Mouse (Mus musculus) liver, postnatal 0 days (tissue): ENCODE measurements at regions not wholly inside any gene's neighbourhood (a gene's known extent, or its start where the extent isn't known, plus 50 kb on each side); places are given as distances from the start of the nearest gene placed in this dataset.
"Not testable (repeated sequence)": the region's sequence is repeated elsewhere in the genome, so short reads cannot be mapped to it uniquely, and the experiment has no call there.

Experiments
- ATAC-seq: fragments of 200-750 bp; cut with Nextera tagmentation; 2 replicates; pipeline ENCODE4 v1.8.0; 2017; ENCODE audit warnings: mild to moderate bottlenecking, moderate library complexity
- DNase-seq: peaks from one replicate; pipeline ENCODE4 v3.0.0-alpha.2; 2016
- H3K27ac ChIP-seq: fragments of 300-500 bp; sonication (generic); 2 replicates; pipeline ENCODE4 v1.5.1; 2014; ENCODE audit warnings: antibody characterized with exemption, moderate library complexity, mild to moderate bottlenecking, low read depth
- H3K27me3 ChIP-seq: fragments of 300-500 bp; sonication (generic); 2 replicates; pipeline ENCODE4 v1.6.1; 2014; ENCODE audit warnings: low read length, control low read depth, mixed read lengths; ENCODE audit not compliant: insufficient read depth
- H3K36me3 ChIP-seq: fragments of 300-500 bp; sonication (generic); replicated peaks from 2 replicates; pipeline ENCODE4 v1.6.1; 2014; ENCODE audit warnings: mild to moderate bottlenecking, control low read depth, low read length, moderate library complexity, mixed read lengths; ENCODE audit not compliant: insufficient read depth
- H3K4me1 ChIP-seq: fragments of 300-500 bp; sonication (generic); 2 replicates; pipeline ENCODE4 v1.6.1; 2014; ENCODE audit warnings: antibody characterized with exemption, mild to moderate bottlenecking, control low read depth; ENCODE audit not compliant: insufficient read depth
- H3K4me2 ChIP-seq: fragments of 300-500 bp; sonication (generic); 2 replicates; pipeline ENCODE4 v1.6.1; 2014; ENCODE audit warnings: low read depth, mild to moderate bottlenecking, low read length, moderate library complexity, mixed read lengths
- H3K4me3 ChIP-seq: fragments of 300-500 bp; sonication (generic); 2 replicates; pipeline ENCODE4 v1.5.1; 2014; ENCODE audit warnings: low read depth, low read length
- H3K9ac ChIP-seq: fragments of 300-500 bp; sonication (generic); replicated peaks from 2 replicates; pipeline ENCODE4 v1.6.1; 2014; ENCODE audit warnings: mild to moderate bottlenecking, moderate library complexity
- H3K9me3 ChIP-seq: fragments of 300-500 bp; sonication (generic); 2 replicates; pipeline ENCODE4 v1.6.1; 2016; ENCODE audit warnings: mild to moderate bottlenecking, control low read depth, low read length, mixed read lengths
- CTCF ChIP-seq: sonication (generic); IDR thresholded peaks from 2 replicates; pipeline ENCODE4 v1.5.1; 2016; ENCODE audit warnings: antibody characterized with exemption, low read depth
- EP300 ChIP-seq: IDR thresholded peaks from 2 replicates; pipeline ENCODE4 v1.6.1; 2016; ENCODE audit warnings: antibody characterized with exemption, low read depth, mild to moderate bottlenecking
- WGBS: fragments of 180-500 bp; shearing (Covaris S2); extraction: QIAGEN DNeasy Blood & Tissue Kit; methylation state at CpG from one replicate; pipeline ENCODE4 v1.1.7; 2014; ENCODE audit not compliant: insufficient replicate concordance; 5-methylcytosine and 5-hydroxymethylcytosine counted together

DNA sequence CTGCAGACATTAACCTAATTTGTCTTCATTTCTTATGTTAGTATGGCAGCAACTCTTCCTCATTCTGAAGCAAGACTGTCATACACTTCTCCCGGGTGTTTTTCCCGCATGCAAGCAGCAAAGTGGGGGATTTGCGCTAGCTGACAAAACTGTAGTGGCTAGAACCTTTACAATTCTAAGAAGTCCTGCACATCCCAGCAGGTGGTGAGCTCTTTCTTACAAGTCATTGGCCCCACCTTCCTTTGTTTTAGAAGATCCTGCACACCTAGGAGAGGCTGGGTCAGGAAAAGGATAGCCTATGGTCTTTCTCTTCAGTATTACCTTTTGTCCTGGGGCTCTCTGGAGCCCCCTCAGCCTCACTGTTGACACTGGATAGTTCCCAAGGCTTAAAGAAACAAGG lies 134.5 kb upstream of the Camk1g start:
- Histone ChIP-seq H3K4me1 (no peaks in the 10 kb centered on the region), H3K4me2 (no peak overlapping the region), H3K36me3 (no peaks in the 10 kb centered on the region), H3K4me3 (no peak overlapping the region), H3K9ac (no peak overlapping the region), H3K27ac (no peak overlapping the region), H3K27me3 (no peaks in the 10 kb centered on the region), H3K9me3 (no peaks in the 10 kb centered on the region)
- TF ChIP-seq EP300 (no peak), CTCF (no peak)
- DNase-seq = no peak
- ATAC-seq = no peak
- 52% methylated on average over 3 of the region's 3 CpGs for WGBS

DNA sequence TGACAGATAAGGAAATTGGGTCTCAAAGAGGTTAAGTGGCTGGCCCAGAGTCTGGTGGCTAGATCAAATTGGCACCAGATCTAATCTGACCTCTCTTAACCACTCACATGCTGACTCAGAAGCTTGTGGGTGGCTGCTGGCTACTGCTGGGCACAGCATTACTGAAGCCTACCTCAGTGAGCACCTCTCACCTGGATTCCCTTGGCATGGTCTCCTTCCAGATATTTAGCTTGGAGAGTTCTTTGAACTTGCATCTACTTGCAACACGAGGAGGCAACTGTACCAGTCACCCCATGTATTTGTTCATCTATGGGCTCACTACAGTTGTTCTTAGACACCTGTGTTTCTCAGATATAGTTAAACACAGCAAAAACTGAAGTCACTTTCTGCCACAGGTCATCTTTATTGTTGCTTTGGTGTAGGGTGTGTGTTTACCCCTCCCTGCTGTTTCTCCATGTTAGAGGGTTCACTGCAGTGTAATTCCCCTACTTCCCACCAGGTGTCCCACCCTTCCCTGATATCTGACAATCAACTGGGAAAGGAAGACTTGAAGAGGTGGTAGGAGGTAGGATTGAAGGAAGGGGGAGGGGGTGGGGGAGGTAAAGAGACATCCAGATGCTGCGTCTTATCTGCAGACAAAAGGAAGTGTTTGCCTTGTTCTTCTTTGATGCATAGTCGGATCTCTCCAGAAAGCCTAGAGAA lies 133.7 kb upstream of the Camk1g start:
- 0 out of 2 replicates have a peak, but pooled peaks have one; percentile 36 for ATAC-seq
- Histone ChIP-seq H3K36me3 (no peaks in the 10 kb centered on the region), H3K4me2 (no peak overlapping the region), H3K4me1 (no peaks in the 10 kb centered on the region), H3K9ac (no peak overlapping the region), H3K4me3 (no peak overlapping the region), H3K27ac (no peak overlapping the region), H3K9me3 (no peaks in the 10 kb centered on the region), H3K27me3 (no peaks in the 10 kb centered on the region)
- WGBS = 26% methylated on average over 3 of the region's 3 CpGs
- peak; percentile 53 for DNase-seq
- peak; percentile 86 for TF ChIP-seq CTCF
- no peak for TF ChIP-seq EP300

DNA sequence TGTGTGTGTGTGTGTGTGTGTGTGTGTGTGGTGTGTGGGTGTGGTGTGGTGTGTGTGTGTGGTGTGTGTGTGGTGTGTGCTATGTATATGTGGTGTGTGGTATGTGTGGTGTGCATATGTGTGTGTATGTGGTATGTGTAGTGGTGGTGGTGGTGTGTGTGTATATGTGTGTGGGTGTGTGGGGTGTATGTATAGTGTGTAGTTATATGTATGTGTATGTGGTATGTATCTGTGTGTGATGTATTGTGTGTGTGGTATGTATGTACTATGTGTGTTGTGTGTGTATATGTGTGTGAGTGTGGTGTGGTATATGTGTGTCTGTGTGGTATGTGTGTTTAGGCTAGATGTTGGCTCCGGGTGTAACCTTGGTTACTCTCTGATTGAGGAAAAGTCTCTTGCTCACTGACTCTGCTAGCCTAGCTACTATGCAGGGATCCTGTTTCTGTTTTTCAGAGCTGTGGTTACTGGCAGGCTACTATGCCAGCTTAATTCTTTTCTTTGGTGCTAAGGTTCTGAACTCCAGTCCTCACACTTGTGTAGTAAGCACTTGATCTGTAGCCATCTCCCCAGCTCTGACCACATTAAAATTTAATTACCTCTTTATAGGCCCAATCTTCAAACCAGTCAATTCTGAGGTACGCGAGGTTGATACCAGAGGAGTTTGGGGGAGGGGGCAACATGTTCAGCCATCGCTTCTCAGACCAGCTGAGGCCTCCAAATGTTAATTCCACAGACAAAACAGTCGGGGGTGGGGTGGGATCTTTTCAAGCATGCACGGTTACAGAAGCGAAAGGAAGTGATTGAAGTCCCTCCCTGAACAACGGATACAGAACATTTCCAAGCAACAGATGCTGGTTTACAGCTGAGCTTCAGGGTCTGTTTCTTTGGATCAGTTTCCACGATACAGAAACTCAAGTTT lies 126.4 kb upstream of the Camk1g start:
- DNase-seq (no peak), ATAC-seq (no peak)
- no peak for TF ChIP-seq EP300
- no peak for TF ChIP-seq CTCF
- Histone ChIP-seq H3K4me3 (no peak overlapping the region), H3K4me2 (no peak overlapping the region), H3K27ac (no peak overlapping the region), H3K4me1 (no peaks in the 10 kb centered on the region), H3K9me3 (no peaks in the 10 kb centered on the region), H3K9ac (no peak overlapping the region), H3K36me3 (no peaks in the 10 kb centered on the region), H3K27me3 (no peaks in the 10 kb centered on the region)
- WGBS = 56% methylated on average over 9 of the region's 9 CpGs

DNA sequence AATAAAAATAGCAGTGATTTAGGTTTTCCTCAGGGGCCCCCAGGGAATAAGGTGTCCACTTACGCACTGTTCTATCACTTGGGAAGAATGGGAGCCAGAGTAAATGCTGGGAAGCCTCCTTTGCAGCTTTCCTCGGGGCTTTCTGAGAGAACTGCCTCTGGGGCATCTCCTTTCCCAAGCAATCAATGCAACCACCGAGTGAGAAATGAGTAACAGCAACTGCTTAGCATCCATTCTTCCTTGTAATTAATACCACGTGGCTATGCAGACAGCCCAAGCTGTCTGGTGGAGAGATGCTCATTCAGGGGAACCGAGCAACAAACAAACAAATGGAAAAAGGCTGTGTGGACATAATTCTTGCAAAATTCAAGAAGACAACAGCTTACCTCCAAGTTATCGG lies 117.9 kb upstream of the Camk1g start:
- Histone ChIP-seq H3K9me3 (no peaks in the 10 kb centered on the region), H3K9ac (no peak overlapping the region), H3K36me3 (no peaks in the 10 kb centered on the region), H3K27ac (no peak overlapping the region), H3K4me2 (no peak overlapping the region), H3K4me1 (no peaks in the 10 kb centered on the region), H3K27me3 (no peaks in the 10 kb centered on the region; the same call in 1 of the 2 replicates), H3K4me3 (no peak overlapping the region)
- ATAC-seq (no peak), DNase-seq (no peak)
- no peak for TF ChIP-seq EP300
- TF ChIP-seq CTCF = no peak
- WGBS = 68% methylated on average over 6 of the region's 6 CpGs

DNA sequence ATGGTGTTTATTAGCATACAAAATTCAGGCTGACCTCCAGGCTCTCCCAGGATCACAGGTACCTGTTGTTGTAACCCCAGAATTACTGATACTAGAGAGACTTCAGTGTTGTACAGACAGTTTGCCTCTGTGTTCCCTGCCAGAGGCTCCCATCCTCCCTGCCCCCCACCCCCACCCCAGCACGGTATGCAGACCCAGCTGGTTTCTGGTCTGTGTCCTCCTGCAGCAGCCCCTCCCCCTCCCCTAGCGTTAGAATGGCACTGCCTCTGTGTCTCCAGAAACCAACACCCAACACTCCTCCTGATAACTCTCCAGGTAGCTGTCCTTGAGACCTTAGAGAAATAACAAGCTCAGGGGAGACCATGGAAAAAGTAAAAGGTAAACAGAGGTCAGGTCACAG lies 116.6 kb upstream of the Camk1g start:
- 8% methylated on average over 2 of the region's 2 CpGs for WGBS
- H3K27me3 ChIP-seq, H3K4me3 ChIP-seq, DNase-seq, H3K4me1 ChIP-seq, H3K4me2 ChIP-seq, H3K9me3 ChIP-seq, H3K27ac ChIP-seq, ATAC-seq, H3K36me3 ChIP-seq, H3K9ac ChIP-seq: not testable (repeated sequence)

DNA sequence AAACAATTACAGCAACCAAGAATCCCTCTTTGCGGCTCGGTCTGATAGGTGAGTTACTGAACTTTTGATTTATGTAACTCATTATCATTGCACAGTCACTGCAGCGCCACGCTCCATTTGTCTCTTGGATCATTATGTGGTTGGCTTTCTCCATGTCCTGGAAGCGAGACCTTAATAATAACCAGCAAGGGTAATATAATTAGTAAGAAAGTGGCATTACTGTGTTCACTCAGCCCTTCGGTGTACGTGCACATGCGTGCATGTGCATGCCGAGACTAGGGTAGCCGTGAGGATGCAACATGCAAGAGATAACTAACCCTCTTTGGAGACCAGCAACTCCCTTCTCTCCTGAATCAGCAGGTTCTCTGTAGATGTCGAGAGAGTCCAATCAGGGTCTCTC lies 114.9 kb upstream of the Camk1g start:
- ATAC-seq = no peak
- no peak overlapping the region for H3K4me2 ChIP-seq

More for the DNA sequence above, 114.9 kb upstream of the Camk1g start:
- H3K4me3 ChIP-seq = no peak overlapping the region
- no peaks in the 10 kb centered on the region for H3K4me1 ChIP-seq
- no peaks in the 10 kb centered on the region for H3K9me3 ChIP-seq
- no peak overlapping the region for H3K27ac ChIP-seq
- H3K27me3 ChIP-seq = no peaks in the 10 kb centered on the region; the same call in 1 of the 2 replicates
- TF ChIP-seq CTCF = no peak
- no peak for TF ChIP-seq EP300
- no peaks in the 10 kb centered on the region for H3K36me3 ChIP-seq
- DNase-seq = no peak
- no peak overlapping the region for H3K9ac ChIP-seq
- WGBS = 81% methylated on average over 11 of the region's 11 CpGs
